Mouse (Mus musculus): ENCODE measurements around the gene Gm6408. TPM values are rescaled to one million over a fixed set of nuclear protein-coding genes. Genes with fewer than 3 reads are reported as not detected.

Gene Gm6408
- not detected in 2 replicates for polyA plus RNA-seq (2012; rRNA removed)

DNA sequence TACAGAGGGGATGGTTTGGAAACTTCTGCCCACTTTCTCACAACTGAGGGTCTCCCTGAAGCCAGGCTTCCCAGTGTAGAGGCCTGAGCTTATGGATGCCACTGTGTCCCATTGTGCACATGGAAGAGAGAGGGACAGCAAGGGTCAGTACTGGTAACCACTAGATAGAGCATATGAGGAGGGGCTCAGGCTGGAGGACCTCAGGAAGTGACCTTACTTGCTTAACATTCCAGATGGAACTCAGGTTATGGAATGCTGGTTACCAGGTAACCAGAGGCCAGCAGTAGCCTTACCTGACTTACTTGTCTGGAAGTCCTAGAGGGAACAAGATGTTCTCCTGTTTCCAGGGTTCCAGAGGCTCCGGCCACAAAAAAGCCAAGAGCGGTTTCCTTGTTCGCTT, at the start of gene Gm6408:
Gene Gm6408, plus strand, starts transcription at position 301 of the 400 bp plus-strand sequence.

DNA sequence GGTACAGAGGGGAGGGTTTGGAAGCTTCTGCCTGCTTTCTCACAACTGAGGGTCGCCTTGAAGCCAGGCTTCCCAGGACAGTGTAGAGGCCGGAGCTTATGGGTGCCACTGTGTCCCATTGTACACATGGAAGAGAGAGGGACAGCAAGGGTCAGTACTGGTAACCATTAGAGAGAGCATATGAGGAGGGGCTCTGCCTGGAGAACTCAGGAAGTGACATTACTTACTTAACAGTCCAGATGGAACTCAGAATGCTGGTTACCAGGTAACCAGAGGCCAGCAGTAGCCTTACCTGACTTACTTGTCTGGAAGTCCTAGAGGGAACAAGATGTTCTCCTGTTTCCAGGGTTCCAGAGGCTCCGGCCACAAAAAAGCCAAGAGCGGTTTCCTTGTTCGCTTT, 9.3 kb downstream of the Gm6408 start, which contains the start of gene Gm6370:
Gene Gm6370, plus strand, starts transcription at position 301 of the 400 bp plus-strand sequence.

DNA sequence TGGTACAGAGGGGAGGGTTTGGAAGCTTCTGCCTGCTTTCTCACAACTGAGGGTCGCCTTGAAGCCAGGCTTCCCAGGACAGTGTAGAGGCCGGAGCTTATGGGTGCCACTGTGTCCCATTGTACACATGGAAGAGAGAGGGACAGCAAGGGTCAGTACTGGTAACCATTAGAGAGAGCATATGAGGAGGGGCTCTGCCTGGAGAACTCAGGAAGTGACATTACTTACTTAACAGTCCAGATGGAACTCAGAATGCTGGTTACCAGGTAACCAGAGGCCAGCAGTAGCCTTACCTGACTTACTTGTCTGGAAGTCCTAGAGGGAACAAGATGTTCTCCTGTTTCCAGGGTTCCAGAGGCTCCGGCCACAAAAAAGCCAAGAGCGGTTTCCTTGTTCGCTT, 20.3 kb downstream of the Gm6408 start, which contains the start of gene 4930449I24Rik:
Gene 4930449I24Rik, plus strand, starts transcription at position 301 of the 400 bp plus-strand sequence.

DNA sequence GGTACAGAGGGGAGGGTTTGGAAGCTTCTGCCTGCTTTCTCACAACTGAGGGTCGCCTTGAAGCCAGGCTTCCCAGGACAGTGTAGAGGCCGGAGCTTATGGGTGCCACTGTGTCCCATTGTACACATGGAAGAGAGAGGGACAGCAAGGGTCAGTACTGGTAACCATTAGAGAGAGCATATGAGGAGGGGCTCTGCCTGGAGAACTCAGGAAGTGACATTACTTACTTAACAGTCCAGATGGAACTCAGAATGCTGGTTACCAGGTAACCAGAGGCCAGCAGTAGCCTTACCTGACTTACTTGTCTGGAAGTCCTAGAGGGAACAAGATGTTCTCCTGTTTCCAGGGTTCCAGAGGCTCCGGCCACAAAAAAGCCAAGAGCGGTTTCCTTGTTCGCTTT, 32.1 kb downstream of the Gm6408 start, which contains the start of gene Gm3402:
Gene Gm3402, plus strand, starts transcription at position 301 of the 400 bp plus-strand sequence.

DNA sequence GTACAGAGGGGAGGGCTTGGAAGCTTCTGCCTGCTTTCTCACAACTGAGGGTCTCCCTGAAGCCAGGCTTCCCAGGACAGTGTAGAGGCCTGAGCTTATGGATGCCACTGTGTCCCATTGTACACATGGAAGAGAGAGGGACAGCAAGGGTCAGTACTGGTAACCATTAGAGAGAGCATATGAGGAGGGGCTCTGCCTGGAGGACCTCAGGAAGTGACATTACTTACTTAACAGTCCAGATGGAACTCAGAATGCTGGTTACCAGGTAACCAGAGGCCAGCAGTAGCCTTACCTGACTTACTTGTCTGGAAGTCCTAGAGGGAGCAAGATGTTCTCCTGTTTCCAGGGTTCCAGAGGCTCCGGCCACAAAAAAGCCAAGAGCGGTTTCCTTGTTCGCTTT, 43.7 kb downstream of the Gm6408 start, which contains the start of gene Gm3404:
Gene Gm3404, plus strand, starts transcription at position 301 of the 400 bp plus-strand sequence.

Other genes with a start within 250 kb of the Gm6408 start
- gene Wasf3, start 97.0 kb upstream of the Gm6408 start, polyA plus RNA-seq (2012; rRNA removed) = 7.7 and 8.6 TPM in 2 replicates
- not detected in 2 replicates for gene Gm6370, start 9.4 kb downstream of the Gm6408 start, polyA plus RNA-seq (2012; rRNA removed)
- gene 4930449I24Rik, start 20.4 kb downstream of the Gm6408 start, polyA plus RNA-seq (2012; rRNA removed) = 0.12 TPM in 1 of 2 replicates, not detected in the other
- not detected in 2 replicates for gene Gm3402, start 32.2 kb downstream of the Gm6408 start, polyA plus RNA-seq (2012; rRNA removed)
- not detected in 2 replicates for gene Gm3404, start 43.8 kb downstream of the Gm6408 start, polyA plus RNA-seq (2012; rRNA removed)
- gene Gm3409, start 55.7 kb downstream of the Gm6408 start, polyA plus RNA-seq (2012; rRNA removed) = not detected in 2 replicates
- gene Gm3415, start 74.2 kb downstream of the Gm6408 start, polyA plus RNA-seq (2012; rRNA removed) = not detected in 2 replicates
- gene Gpr12, start 103.3 kb downstream of the Gm6408 start, polyA plus RNA-seq (2012; rRNA removed) = 0.31 and 0.86 TPM in 2 replicates

Data from ovary, adult 2 months (tissue).